ENCODE assay signal across 11 mouse cellular contexts in genomic region chr14:24960082-24960482, GRCm38 (mm10).
DNase-seq lines count a peak whose midpoint lies in the region; ATAC-seq lines count a peak whose summit lies in the region.
"Had no signal": no experiment of that assay in that cellular context is flagged by ENCODE, and none has a peak within 500 bp of the region (broad histone marks: within the 10 kb centered on the region; RNA-seq: fewer than 3 reads in every experiment).

No protein-coding gene starts in this region.

- no peak overlapping the region for H3K4me3 ChIP-seq in embryonic facial prominence, embryonic 10.5 days
- no peak overlapping the region for H3K4me3 ChIP-seq in liver, embryonic 11.5 days (ENCODE audit: low read depth, low read length)
- H3K4me3 ChIP-seq: erythroblast, embryonic 14.5 days; megakaryocyte, embryonic 14.5 days had no signal

- H3K9me3 ChIP-seq in embryonic facial prominence, embryonic 10.5 days, result no peaks in the 10 kb centered on the region
- H3K9me3 ChIP-seq in liver, embryonic 11.5 days (ENCODE audit: control insufficient read depth, low read length), result no peaks in the 10 kb centered on the region
- H3K9me3 ChIP-seq: megakaryocyte, embryonic 14.5 days had no signal

- H3K4me2 ChIP-seq in liver, embryonic 11.5 days, result no peak overlapping the region

- no peaks in the 10 kb centered on the region for H3K36me3 ChIP-seq in embryonic facial prominence, embryonic 10.5 days (replicated peaks)
- H3K36me3 ChIP-seq in liver, embryonic 11.5 days (ENCODE audit: control insufficient read depth, insufficient read depth, low read length), result no peaks in the 10 kb centered on the region
- H3K36me3 ChIP-seq: G1E had no signal

- H3K9ac ChIP-seq in liver, embryonic 11.5 days (ENCODE audit: low read depth, low read length), result no peak overlapping the region

- H3K27ac ChIP-seq in embryonic facial prominence, embryonic 10.5 days (replicated peaks), result peak overlapping the region; percentile 54
- no peak overlapping the region for H3K27ac ChIP-seq in liver, embryonic 11.5 days (ENCODE audit: low read depth, low read length)

- peaks cover 14% of the 10 kb centered on the region for H3K4me1 ChIP-seq in embryonic facial prominence, embryonic 10.5 days
- H3K4me1 ChIP-seq in liver, embryonic 11.5 days (replicated peaks; ENCODE audit: control insufficient read depth, insufficient read depth, low read length), result no peaks in the 10 kb centered on the region; the same call in 1 of the 2 replicates
- H3K4me1 ChIP-seq: megakaryocyte, embryonic 14.5 days had no signal

- ATAC-seq in liver, embryonic 11.5 days (replicated peaks; ENCODE audit: low FRiP score), result no peak

- H3K27me3 ChIP-seq in embryonic facial prominence, embryonic 10.5 days (replicated peaks; ENCODE audit: low read depth, poor library complexity, severe bottlenecking), result peaks cover 6% of the 10 kb centered on the region; the same call in 1 of the 2 replicates
- no peaks in the 10 kb centered on the region for H3K27me3 ChIP-seq in liver, embryonic 11.5 days (replicated peaks; ENCODE audit: control insufficient read depth, insufficient read depth, low read length)

- 44% methylated on average over 5 of the region's 5 CpGs for WGBS in embryonic facial prominence, embryonic 10.5 days
- 53% methylated on average over 5 of the region's 5 CpGs for WGBS in liver, embryonic 11.5 days

- DNase-seq in ovary, adult 18-20 months (ENCODE audit: low spot score), result peak; percentile 51
- DNase-seq in ovary, postnatal 14 days (ENCODE audit: low spot score), result no peak
- no peak for DNase-seq in embryonic facial prominence, embryonic 10.5 days (ENCODE audit: low spot score)
- peak; percentile 26 for DNase-seq in heart, adult 8-10 months (ENCODE audit: low spot score)
- peak; percentile 26 to 36 for DNase-seq in left cerebral cortex, adult 18-20 months (ENCODE audit: low spot score in 2 of 2)
- DNase-seq in right cerebral cortex, postnatal 36 days (ENCODE audit: low spot score in 2 of 2), result peak; percentile 25 to 36
- DNase-seq in thymus, postnatal 0 days (ENCODE audit: low spot score), result no peak
- DNase-seq in liver, embryonic 11.5 days (ENCODE audit: low spot score), result no peak

Comparison
In these comparisons a context has a peak if more than half of its experiments do, and no peak if none do; other contexts are left out.
1. DNase-seq: peak in ovary, adult 18-20 months (single experiment), heart, adult 8-10 months (single experiment), left cerebral cortex, adult 18-20 months (2 of 2) and right cerebral cortex, postnatal 36 days (2 of 2); none in ovary, postnatal 14 days (single experiment), embryonic facial prominence, embryonic 10.5 days (single experiment), thymus, postnatal 0 days (single experiment) and liver, embryonic 11.5 days (single experiment).